Mouse (Mus musculus): ENCODE data around the gene Map4k4. TPM values are rescaled to one million over a fixed set of nuclear protein-coding genes. Genes with fewer than 3 reads are reported as not detected.

The Map4k4 gene
- polyA plus RNA-seq, 1 experiment, result 112 TPM

- peaks cover 8% of the 10 kb centered on the region; the same call in 1 of the 2 replicates for H3K4me1 ChIP-seq (ENCODE audit: control insufficient read depth, insufficient read depth, low read length)
These were observed 8.3 kb downstream of the Map4k4 start for GRCm38 (mm10) chr1:39908976-39909375.

GRCm38 (mm10) chr1:39911446-39911845 is 10.7 kb downstream of the Map4k4 start:
- H3K4me3 ChIP-seq (ENCODE audit: insufficient read depth, low read length), result no peak overlapping the region
- TF ChIP-seq POLR2A (IDR thresholded peaks at IDR 0.05; ENCODE audit: extremely low read depth, insufficient read depth, low read length) (no peak), CTCF (IDR thresholded peaks at IDR 0.05; ENCODE audit: extremely low read depth, insufficient read depth, low read length) (peak; percentile 93)
- H3K4me1 ChIP-seq (ENCODE audit: control insufficient read depth, insufficient read depth, low read length), result peaks cover 4% of the 10 kb centered on the region; the same call in 1 of the 2 replicates

More at GRCm38 (mm10) chr1:39908976-39909375, 8.3 kb downstream of the Map4k4 start:
- no peak for TF ChIP-seq POLR2A (IDR thresholded peaks at IDR 0.05; ENCODE audit: extremely low read depth, insufficient read depth, low read length)
- no peak for TF ChIP-seq CTCF (IDR thresholded peaks at IDR 0.05; ENCODE audit: extremely low read depth, insufficient read depth, low read length)
- Histone ChIP-seq H3K27ac (ENCODE audit: insufficient read depth, low read length) (no peak overlapping the region), H3K4me3 (ENCODE audit: insufficient read depth, low read length) (no peak overlapping the region)

GRCm38 (mm10) chr1:39913256-39913655 is 12.5 kb downstream of the Map4k4 start:
- Histone ChIP-seq H3K27ac (ENCODE audit: insufficient read depth, low read length) (no peak overlapping the region), H3K4me1 (ENCODE audit: control insufficient read depth, insufficient read depth, low read length) (peaks cover 6% of the 10 kb centered on the region; the same call in 1 of the 2 replicates), H3K4me3 (ENCODE audit: insufficient read depth, low read length) (no peak overlapping the region)
- TF ChIP-seq CTCF (IDR thresholded peaks at IDR 0.05; ENCODE audit: extremely low read depth, insufficient read depth, low read length) (no peak), POLR2A (IDR thresholded peaks at IDR 0.05; ENCODE audit: extremely low read depth, insufficient read depth, low read length) (no peak)

More at GRCm38 (mm10) chr1:39911446-39911845, 10.7 kb downstream of the Map4k4 start:
- no peak overlapping the region for H3K27ac ChIP-seq (ENCODE audit: insufficient read depth, low read length)

- Histone ChIP-seq H3K4me3 (ENCODE audit: insufficient read depth, low read length) (no peak overlapping the region), H3K4me1 (ENCODE audit: control insufficient read depth, insufficient read depth, low read length) (peaks cover 4% of the 10 kb centered on the region; the same call in 1 of the 2 replicates), H3K27ac (ENCODE audit: insufficient read depth, low read length) (no peak overlapping the region)
- TF ChIP-seq POLR2A (IDR thresholded peaks at IDR 0.05; ENCODE audit: extremely low read depth, insufficient read depth, low read length) (no peak), CTCF (IDR thresholded peaks at IDR 0.05; ENCODE audit: extremely low read depth, insufficient read depth, low read length) (no peak)
These were observed 15.4 kb downstream of the Map4k4 start for GRCm38 (mm10) chr1:39916144-39916543.

GRCm38 (mm10) chr1:39917855-39918516 is 17.3 kb downstream of the Map4k4 start:
- Histone ChIP-seq H3K4me1 (ENCODE audit: control insufficient read depth, insufficient read depth, low read length) (peaks cover 10% of the 10 kb centered on the region), H3K27ac (ENCODE audit: insufficient read depth, low read length) (peak overlapping the region; percentile 74; the same call in 1 of the 2 replicates), H3K4me3 (ENCODE audit: insufficient read depth, low read length) (no peak overlapping the region)
- TF ChIP-seq CTCF (IDR thresholded peaks at IDR 0.05; ENCODE audit: extremely low read depth, insufficient read depth, low read length) (no peak), POLR2A (IDR thresholded peaks at IDR 0.05; ENCODE audit: extremely low read depth, insufficient read depth, low read length) (no peak)

GRCm38 (mm10) chr1:39918517-39919115 is 17.9 kb downstream of the Map4k4 start:
- TF ChIP-seq POLR2A (IDR thresholded peaks at IDR 0.05; ENCODE audit: extremely low read depth, insufficient read depth, low read length), result no peak
- TF ChIP-seq CTCF (IDR thresholded peaks at IDR 0.05; ENCODE audit: extremely low read depth, insufficient read depth, low read length), result no peak
- Histone ChIP-seq H3K27ac (ENCODE audit: insufficient read depth, low read length) (peak overlapping the region; percentile 19; the same call in 1 of the 2 replicates), H3K4me1 (ENCODE audit: control insufficient read depth, insufficient read depth, low read length) (peaks cover 12% of the 10 kb centered on the region), H3K4me3 (ENCODE audit: insufficient read depth, low read length) (no peak overlapping the region)

- peaks cover 14% of the 10 kb centered on the region for H3K4me1 ChIP-seq (ENCODE audit: control insufficient read depth, insufficient read depth, low read length)
- H3K27ac ChIP-seq (ENCODE audit: insufficient read depth, low read length), result no peak overlapping the region
- TF ChIP-seq CTCF (IDR thresholded peaks at IDR 0.05; ENCODE audit: extremely low read depth, insufficient read depth, low read length), result no peak
- no peak for TF ChIP-seq POLR2A (IDR thresholded peaks at IDR 0.05; ENCODE audit: extremely low read depth, insufficient read depth, low read length)
- no peak overlapping the region for H3K4me3 ChIP-seq (ENCODE audit: insufficient read depth, low read length)
These were observed 19.9 kb downstream of the Map4k4 start for GRCm38 (mm10) chr1:39920616-39921015.

GRCm38 (mm10) chr1:39921996-39922395 is 21.3 kb downstream of the Map4k4 start:
- Histone ChIP-seq H3K27ac (ENCODE audit: insufficient read depth, low read length) (no peak overlapping the region), H3K4me1 (ENCODE audit: control insufficient read depth, insufficient read depth, low read length) (peaks cover 15% of the 10 kb centered on the region), H3K4me3 (ENCODE audit: insufficient read depth, low read length) (no peak overlapping the region)
- TF ChIP-seq CTCF (IDR thresholded peaks at IDR 0.05; ENCODE audit: extremely low read depth, insufficient read depth, low read length), result no peak
- TF ChIP-seq POLR2A (IDR thresholded peaks at IDR 0.05; ENCODE audit: extremely low read depth, insufficient read depth, low read length), result no peak

- Histone ChIP-seq H3K4me1 (ENCODE audit: control insufficient read depth, insufficient read depth, low read length) (peaks cover 15% of the 10 kb centered on the region), H3K27ac (ENCODE audit: insufficient read depth, low read length) (peak overlapping the region; percentile 65), H3K4me3 (ENCODE audit: insufficient read depth, low read length) (no peak overlapping the region)
- no peak for TF ChIP-seq POLR2A (IDR thresholded peaks at IDR 0.05; ENCODE audit: extremely low read depth, insufficient read depth, low read length)
- no peak for TF ChIP-seq CTCF (IDR thresholded peaks at IDR 0.05; ENCODE audit: extremely low read depth, insufficient read depth, low read length)
These were observed 22.0 kb downstream of the Map4k4 start for GRCm38 (mm10) chr1:39922714-39923113.
